Mouse (Mus musculus) kidney, adult 8-10 months (tissue): ENCODE results near the gene Npas3.

Source experiments
- DNase-seq, 2 experiments: peaks; one replicate each; pipeline ENCODE4 v3.0.0; 2022

Gene Npas3

GRCm38 (mm10) chr12:53814291-53814690, 565.8 kb downstream of the Npas3 start:
- DNase-seq = no peak

GRCm38 (mm10) chr12:53819982-53820381, 571.5 kb downstream of the Npas3 start:
- no peak for DNase-seq

- no peak for DNase-seq
Measured at GRCm38 (mm10) chr12:53822881-53823280, 574.4 kb downstream of the Npas3 start.

GRCm38 (mm10) chr12:53825251-53825650, 576.8 kb downstream of the Npas3 start:
- no peak for DNase-seq

GRCm38 (mm10) chr12:53825898-53826605, 577.6 kb downstream of the Npas3 start:
- no peak for DNase-seq

GRCm38 (mm10) chr12:53826812-53827211, 578.3 kb downstream of the Npas3 start:
- no peak for DNase-seq

GRCm38 (mm10) chr12:53832590-53832989, 584.1 kb downstream of the Npas3 start:
- no peak for DNase-seq

- DNase-seq = no peak
Measured at GRCm38 (mm10) chr12:53833348-53833747, 584.9 kb downstream of the Npas3 start.

GRCm38 (mm10) chr12:53836031-53836790, 587.7 kb downstream of the Npas3 start:
- no peak for DNase-seq

- DNase-seq = no peak
Measured at GRCm38 (mm10) chr12:53837408-53837807, 588.9 kb downstream of the Npas3 start.

- DNase-seq = no peak
Measured at GRCm38 (mm10) chr12:53838541-53838940, 590.1 kb downstream of the Npas3 start.

- no peak for DNase-seq
Measured at GRCm38 (mm10) chr12:53841928-53842671, 593.6 kb downstream of the Npas3 start.

- DNase-seq = no peak
Measured at GRCm38 (mm10) chr12:53843626-53844025, 595.1 kb downstream of the Npas3 start.

- no peak for DNase-seq
Measured at GRCm38 (mm10) chr12:53846154-53846665, 597.7 kb downstream of the Npas3 start.

- DNase-seq = no peak
Measured at GRCm38 (mm10) chr12:53849263-53849662, 600.8 kb downstream of the Npas3 start.

GRCm38 (mm10) chr12:53852432-53852831, 604.0 kb downstream of the Npas3 start:
- DNase-seq = no peak

GRCm38 (mm10) chr12:53860176-53860575, 611.7 kb downstream of the Npas3 start:
- DNase-seq = no peak

GRCm38 (mm10) chr12:53862281-53862680, 613.8 kb downstream of the Npas3 start:
- DNase-seq = no peak

GRCm38 (mm10) chr12:53864436-53865136, 616.1 kb downstream of the Npas3 start:
- no peak for DNase-seq

- DNase-seq = no peak
Measured at GRCm38 (mm10) chr12:53865691-53866090, 617.2 kb downstream of the Npas3 start.

GRCm38 (mm10) chr12:53869981-53870380, 621.5 kb downstream of the Npas3 start:
- no peak for DNase-seq

GRCm38 (mm10) chr12:53875226-53875625, 626.7 kb downstream of the Npas3 start:
- no peak for DNase-seq

- DNase-seq = no peak
Measured at GRCm38 (mm10) chr12:53876693-53877092, 628.2 kb downstream of the Npas3 start.
